Mouse (Mus musculus): ENCODE data around the gene Slc38a7. TPM values are rescaled to one million over a fixed set of nuclear protein-coding genes. Genes with fewer than 3 reads are reported as not detected.

The Slc38a7 gene
- polyA plus RNA-seq, 2 experiments = 5.5 to 6.7 TPM

GRCm38 (mm10) chr8:95852290-95852689 lies 1.0 kb downstream of the Slc38a7 start:
- no peak for TF ChIP-seq EP300 (IDR thresholded peaks at IDR 0.05; ENCODE audit: low read depth)
- no peak for TF ChIP-seq CTCF (IDR thresholded peaks at IDR 0.05; ENCODE audit: low read depth)
- peaks cover 6 to 12% of the 10 kb centered on the region in 2 experiments for H3K4me1 ChIP-seq (replicated peaks; ENCODE audit: control insufficient read depth in 2 of 2, insufficient read depth in 2 of 2, low read length in 1 of 2)
- H3K4me2 ChIP-seq (ENCODE audit: low read depth) = peak overlapping the region; percentile 81
- peak in 1 of 3 experiments; percentile 19 for DNase-seq (ENCODE audit: low read depth in 3 of 3, low spot score in 3 of 3)
- H3K9me3 ChIP-seq (ENCODE audit: control insufficient read depth, low read length) = no peaks in the 10 kb centered on the region
- H3K27me3 ChIP-seq (ENCODE audit: control insufficient read depth, insufficient read depth, low read length) = no peaks in the 10 kb centered on the region
- H3K36me3 ChIP-seq (replicated peaks; ENCODE audit: control insufficient read depth, insufficient read depth, low read depth) = no peaks in the 10 kb centered on the region
- no peak overlapping the region for H3K9ac ChIP-seq (replicated peaks)
- no peak overlapping the region; the same call in 1 of the 2 replicates for H3K27ac ChIP-seq
- peak; percentile 38 for ATAC-seq (ENCODE audit: insufficient read depth)
- H3K4me3 ChIP-seq (ENCODE audit: insufficient read depth in 1 of 2, low read depth in 2 of 2, low read length in 2 of 2) = peak overlapping the region; percentile 64 to 93
- WGBS (ENCODE audit: insufficient replicate concordance) = 33% methylated on average over 4 of the region's 4 CpGs

GRCm38 (mm10) chr8:95850326-95850725 lies 3.0 kb downstream of the Slc38a7 start:
- H3K27me3 ChIP-seq (ENCODE audit: control insufficient read depth, insufficient read depth, low read length) = no peaks in the 10 kb centered on the region
- H3K4me1 ChIP-seq (replicated peaks; ENCODE audit: control insufficient read depth in 2 of 2, insufficient read depth in 2 of 2, low read length in 1 of 2) = peaks cover 6 to 12% of the 10 kb centered on the region in 2 experiments
- TF ChIP-seq CTCF (IDR thresholded peaks at IDR 0.05; ENCODE audit: low read depth) = no peak
- no peak overlapping the region for H3K9ac ChIP-seq (replicated peaks)
- H3K4me3 ChIP-seq (ENCODE audit: insufficient read depth in 1 of 2, low read depth in 2 of 2, low read length in 2 of 2) = no peak overlapping the region
- ATAC-seq (ENCODE audit: insufficient read depth) = no peak
- H3K36me3 ChIP-seq (replicated peaks; ENCODE audit: control insufficient read depth, insufficient read depth, low read depth) = no peaks in the 10 kb centered on the region
- DNase-seq (ENCODE audit: low read depth in 3 of 3, low spot score in 3 of 3) = no peak
- no peaks in the 10 kb centered on the region for H3K9me3 ChIP-seq (ENCODE audit: control insufficient read depth, low read length)
- no peak overlapping the region for H3K27ac ChIP-seq
- no peak overlapping the region for H3K4me2 ChIP-seq (ENCODE audit: low read depth)
- WGBS (ENCODE audit: insufficient replicate concordance) = 67% methylated on average over 2 of the region's 2 CpGs

- WGBS (ENCODE audit: insufficient replicate concordance) = 77% methylated on average over 19 of the region's 19 CpGs
- TF ChIP-seq CTCF (IDR thresholded peaks at IDR 0.05; ENCODE audit: low read depth) = no peak
- no peak for TF ChIP-seq EP300 (IDR thresholded peaks at IDR 0.05; ENCODE audit: low read depth)
- DNase-seq (ENCODE audit: low read depth in 3 of 3, low spot score in 3 of 3) = no peak
- no peaks in the 10 kb centered on the region for H3K36me3 ChIP-seq (replicated peaks; ENCODE audit: control insufficient read depth, insufficient read depth, low read depth)
- H3K4me3 ChIP-seq (ENCODE audit: insufficient read depth in 1 of 2, low read depth in 2 of 2, low read length in 2 of 2) = no peak overlapping the region
- no peak overlapping the region for H3K9ac ChIP-seq (replicated peaks)
- H3K27ac ChIP-seq = no peak overlapping the region
- no peak for ATAC-seq (ENCODE audit: insufficient read depth)
- peaks cover 6 to 12% of the 10 kb centered on the region in 2 experiments for H3K4me1 ChIP-seq (replicated peaks; ENCODE audit: control insufficient read depth in 2 of 2, insufficient read depth in 2 of 2, low read length in 1 of 2)
- no peaks in the 10 kb centered on the region for H3K27me3 ChIP-seq (ENCODE audit: control insufficient read depth, insufficient read depth, low read length)
- no peak overlapping the region for H3K4me2 ChIP-seq (ENCODE audit: low read depth)
- H3K9me3 ChIP-seq (ENCODE audit: control insufficient read depth, low read length) = no peaks in the 10 kb centered on the region
Observed at GRCm38 (mm10) chr8:95848734-95849464, 4.4 kb downstream of the Slc38a7 start.

GRCm38 (mm10) chr8:95848061-95848551 lies 5.2 kb downstream of the Slc38a7 start:
- Histone ChIP-seq H3K9ac (replicated peaks) (no peak overlapping the region), H3K36me3 (replicated peaks; ENCODE audit: control insufficient read depth, insufficient read depth, low read depth) (no peaks in the 10 kb centered on the region), H3K27ac (no peak overlapping the region), H3K9me3 (ENCODE audit: control insufficient read depth, low read length) (no peaks in the 10 kb centered on the region), H3K4me3 (ENCODE audit: insufficient read depth in 1 of 2, low read depth in 2 of 2, low read length in 2 of 2) (no peak overlapping the region), H3K4me2 (ENCODE audit: low read depth) (no peak overlapping the region), H3K27me3 (ENCODE audit: control insufficient read depth, insufficient read depth, low read length) (no peaks in the 10 kb centered on the region), H3K4me1 (replicated peaks; ENCODE audit: control insufficient read depth in 2 of 2, insufficient read depth in 2 of 2, low read length in 1 of 2) (peaks cover 6 to 8% of the 10 kb centered on the region in 2 experiments)
- TF ChIP-seq EP300 (IDR thresholded peaks at IDR 0.05; ENCODE audit: low read depth) = 0 out of 2 replicates have a peak, but pooled peaks have one; percentile 22
- no peak for TF ChIP-seq CTCF (IDR thresholded peaks at IDR 0.05; ENCODE audit: low read depth)
- ATAC-seq (ENCODE audit: insufficient read depth) (peak; percentile 38; the same call in 1 of the 2 replicates), DNase-seq (ENCODE audit: low read depth in 3 of 3, low spot score in 3 of 3) (peak in 1 of 3 experiments; percentile 20)
- WGBS (ENCODE audit: insufficient replicate concordance) = 52% methylated on average over 24 of the region's 24 CpGs

GRCm38 (mm10) chr8:95845026-95845425 lies 8.3 kb downstream of the Slc38a7 start:
- no peaks in the 10 kb centered on the region for H3K9me3 ChIP-seq (ENCODE audit: control insufficient read depth, low read length)
- DNase-seq (ENCODE audit: low read depth in 3 of 3, low spot score in 3 of 3) (no peak), ATAC-seq (ENCODE audit: insufficient read depth) (no peak)
- WGBS (ENCODE audit: insufficient replicate concordance) = 71% methylated on average over 7 of the region's 7 CpGs
- no peaks in the 10 kb centered on the region for H3K27me3 ChIP-seq (ENCODE audit: control insufficient read depth, insufficient read depth, low read length)
- H3K27ac ChIP-seq = no peak overlapping the region
- H3K4me3 ChIP-seq (ENCODE audit: insufficient read depth in 1 of 2, low read depth in 2 of 2, low read length in 2 of 2) = no peak overlapping the region
- no peak overlapping the region for H3K9ac ChIP-seq (replicated peaks)
- H3K4me1 ChIP-seq (replicated peaks; ENCODE audit: control insufficient read depth in 2 of 2, insufficient read depth in 2 of 2, low read length in 1 of 2) = 0 out of 4 replicates have a peak, but pooled peaks cover 0 to 2% of the 10 kb centered on the region in 2 experiments
- H3K36me3 ChIP-seq (replicated peaks; ENCODE audit: control insufficient read depth, insufficient read depth, low read depth) = no peaks in the 10 kb centered on the region
- no peak for TF ChIP-seq EP300 (IDR thresholded peaks at IDR 0.05; ENCODE audit: low read depth)
- TF ChIP-seq CTCF (IDR thresholded peaks at IDR 0.05; ENCODE audit: low read depth) = no peak
- H3K4me2 ChIP-seq (ENCODE audit: low read depth) = no peak overlapping the region

Measured in liver, embryonic 14.5 days (tissue).